Mouse (Mus musculus) CH12.LX (cell line): ENCODE measurements around the gene Acox3. TPM values are rescaled to one million over a fixed set of nuclear protein-coding genes. Genes with fewer than 3 reads are reported as not detected.

Experiments
- DNase-seq: peaks from one replicate; pipeline ENCODE4 v3.0.0-alpha.2; 2013; ENCODE audit errors: extremely low read depth
- H3K27ac ChIP-seq: 2 replicates; pipeline ENCODE4 v1.5.1; 2012; ENCODE audit warnings: low read depth, mild to moderate bottlenecking, control low read depth, moderate library complexity; ENCODE audit not compliant: insufficient read depth
- H3K27me3 ChIP-seq: replicated peaks from 2 replicates; pipeline ENCODE3; 2012; ENCODE audit warnings: inconsistent platforms
- H3K36me3 ChIP-seq, 2 experiments: replicated peaks in 1 of 2; 2 replicates each; pipeline versions ENCODE3 to v1.6.1; 2012; ENCODE audit warnings: inconsistent platforms in 1 of 2, low read length in 1 of 2, mild to moderate bottlenecking in 1 of 2, mixed read lengths in 1 of 2, moderate library complexity in 1 of 2; ENCODE audit not compliant: control insufficient read depth in 1 of 2, insufficient read depth in 1 of 2
- H3K4me1 ChIP-seq, 2 experiments: 2 replicates each; pipeline ENCODE4 v1.6.1; 2012; ENCODE audit warnings: inconsistent platforms in 1 of 2, moderate library complexity in 1 of 2; ENCODE audit not compliant: insufficient read depth in 2 of 2, control insufficient read depth in 1 of 2
- H3K4me2 ChIP-seq: 2 replicates; pipeline ENCODE4 v1.6.1; 2012; ENCODE audit warnings: low read depth, mild to moderate bottlenecking, control low read depth; ENCODE audit not compliant: poor library complexity, insufficient read depth, severe bottlenecking
- H3K4me3 ChIP-seq, 3 experiments: fragments of 150-350 bp in 1 of 3; sonication (generic) in 1 of 3; replicated peaks in 1 of 3; 2 replicates each; pipeline versions ENCODE3 to v1.5.1; 2011 to 2012; ENCODE audit warnings: low read depth in 2 of 3, low read length in 2 of 3, mild to moderate bottlenecking in 2 of 3, moderate library complexity in 2 of 3, control low read depth in 1 of 3, improper control_type of control experiment in 1 of 3, inconsistent platforms in 1 of 3, mixed read lengths in 1 of 3; ENCODE audit not compliant: poor library complexity in 1 of 3
- H3K79me2 ChIP-seq: replicated peaks from 2 replicates; pipeline ENCODE4 v1.6.1; 2012; ENCODE audit warnings: mild to moderate bottlenecking, moderate library complexity; ENCODE audit not compliant: control insufficient read depth, poor library complexity, insufficient read depth, severe bottlenecking; ENCODE audit errors: extremely low read depth
- H3K9ac ChIP-seq: 2 replicates; pipeline ENCODE4 v1.6.1; 2012; ENCODE audit warnings: low read depth, mild to moderate bottlenecking, control low read depth, moderate library complexity; ENCODE audit not compliant: insufficient read depth
- H3K9me3 ChIP-seq: replicated peaks from 2 replicates; pipeline ENCODE3; 2012; ENCODE audit warnings: low read length, inconsistent platforms, mixed read lengths
- CTCF ChIP-seq, 2 experiments: IDR thresholded peaks in 1 of 2; conservative IDR thresholded peaks in 1 of 2; 2 replicates each; pipeline ENCODE4 v1.5.1; 2011 to 2012; ENCODE audit warnings: low read depth in 2 of 2, low read length in 2 of 2, improper control_type of control experiment in 1 of 2, inconsistent platforms in 1 of 2, mild to moderate bottlenecking in 1 of 2, moderate library complexity in 1 of 2
- ELF1 ChIP-seq: IDR thresholded peaks from 2 replicates; pipeline ENCODE4 v1.6.1; 2014; ENCODE audit warnings: low read depth, mild to moderate bottlenecking, inconsistent platforms, low read length, improper control_type of control experiment
- ETS1 ChIP-seq: conservative IDR thresholded peaks from 2 replicates; pipeline ENCODE4 v1.6.1; 2012; ENCODE audit warnings: low read depth, mild to moderate bottlenecking, inconsistent platforms, low read length, improper control_type of control experiment, moderate library complexity
- IRF4 ChIP-seq: IDR thresholded peaks from 2 replicates; pipeline ENCODE4 v1.6.1; 2014; ENCODE audit warnings: low read depth, mild to moderate bottlenecking, inconsistent platforms, low read length, improper control_type of control experiment
- MAFK ChIP-seq: IDR thresholded peaks from 2 replicates; pipeline ENCODE4 v1.6.1; 2011; ENCODE audit warnings: low read length, improper control_type of control experiment; ENCODE audit not compliant: insufficient replicate concordance
- MAZ ChIP-seq: IDR thresholded peaks from 2 replicates; pipeline ENCODE4 v1.6.1; 2012; ENCODE audit warnings: low read depth, mild to moderate bottlenecking, inconsistent platforms, low read length, improper control_type of control experiment, moderate library complexity
- NELFE ChIP-seq: IDR thresholded peaks from 2 replicates; pipeline ENCODE4 v1.6.1; 2011; ENCODE audit warnings: low read depth, low read length, improper control_type of control experiment
- PAX5 ChIP-seq: IDR thresholded peaks from 2 replicates; pipeline ENCODE4 v1.6.1; 2012; ENCODE audit warnings: low read length, inconsistent platforms, mixed read lengths
- RCOR1 ChIP-seq: conservative IDR thresholded peaks from 2 replicates; pipeline ENCODE4 v1.6.1; 2012; ENCODE audit warnings: low read depth, mild to moderate bottlenecking, inconsistent platforms, low read length, improper control_type of control experiment
- SMC3 ChIP-seq: IDR thresholded peaks from 2 replicates; pipeline ENCODE4 v1.6.1; 2011; ENCODE audit warnings: low read depth, low read length, improper control_type of control experiment
- TCF12 ChIP-seq: IDR thresholded peaks from 2 replicates; pipeline ENCODE4 v1.6.1; 2014; ENCODE audit warnings: low read depth, mild to moderate bottlenecking, inconsistent platforms, low read length, improper control_type of control experiment
- UBTF ChIP-seq: IDR thresholded peaks from 2 replicates; pipeline ENCODE4 v1.6.1; 2012; ENCODE audit warnings: low read depth, mild to moderate bottlenecking, inconsistent platforms, low read length, improper control_type of control experiment, moderate library complexity
- USF1 ChIP-seq: IDR thresholded peaks from 2 replicates; pipeline ENCODE4 v1.6.1; 2014; ENCODE audit warnings: low read depth, mild to moderate bottlenecking, inconsistent platforms, low read length, improper control_type of control experiment
- dilution Hi-C: fragments of 300-500 bp; cut with MboI; formaldehyde crosslinking; loops from 2 replicates; pipeline ENCODE4 v1.14.3; 2020; ENCODE audit warnings: low sequenced_read_pairs; ENCODE audit not compliant: extremely low pct_unique_long_range_greater_than_20kb, extremely low pct_ligation_motif_present
- in situ Hi-C: fragments of 300-500 bp; cut with MboI; formaldehyde crosslinking; loops from 3 replicates; pipeline ENCODE4 v1.14.3; 2019; ENCODE audit warnings: low sequenced_read_pairs, low pct_ligation_motif_present, low pct_unique_long_range_greater_than_20kb, mixed read lengths
- polyA plus RNA-seq: library from polyadenylated mRNA; unstranded; fragments of >175 nt; gene quantifications from 2 replicates; pipeline ENCODE4 v1.2.1, GENCODE M21; 2012; ENCODE audit warnings: low read depth; ENCODE audit not compliant: insufficient read length
- total RNA-seq, 2 experiments: library from RNA; depleted of rRNA; stranded (reverse); fragments of 300-350 nt in 1 of 2; fragments of >200 nt in 1 of 2; gene quantifications; 2 replicates each; pipeline ENCODE4 v1.2.3; 2012 to 2014

Acox3 gene
- total and polyA plus RNA-seq, 3 experiments: 11.5 to 32.3 (median 22.3) TPM

GRCm38 (mm10) chr5:35607784-35608183 is 24.9 kb downstream of the Acox3 start:
- H3K27ac ChIP-seq: no peak overlapping the region
- in situ Hi-C loops: no loop called here
- no peak overlapping the region for H3K4me3 ChIP-seq
- peaks cover 44 to 98% of the 10 kb centered on the region in 2 experiments for H3K36me3 ChIP-seq
- no peaks in the 10 kb centered on the region for H3K27me3 ChIP-seq
- no peak overlapping the region for H3K4me2 ChIP-seq
- H3K79me2 ChIP-seq: no peaks in the 10 kb centered on the region
- H3K4me1 ChIP-seq: peaks cover 0 to 19% of the 10 kb centered on the region in 2 experiments; a peak in 2 of 4 replicates
- H3K9ac ChIP-seq: no peak overlapping the region
- no peaks in the 10 kb centered on the region for H3K9me3 ChIP-seq
- dilution Hi-C loops: no loop called here
- TF ChIP-seq RCOR1 (no peak), CTCF (conservative IDR thresholded peaks at IDR 0.05 in 1 of 2, IDR thresholded peaks at IDR 0.05 in 1 of 2; ENCODE audit: low read depth in 2 of 2, low read length in 2 of 2) (no peak), MAFK (no peak), USF1 (no peak), ELF1 (no peak), UBTF (no peak)
- no peak for DNase-seq

DNA sequence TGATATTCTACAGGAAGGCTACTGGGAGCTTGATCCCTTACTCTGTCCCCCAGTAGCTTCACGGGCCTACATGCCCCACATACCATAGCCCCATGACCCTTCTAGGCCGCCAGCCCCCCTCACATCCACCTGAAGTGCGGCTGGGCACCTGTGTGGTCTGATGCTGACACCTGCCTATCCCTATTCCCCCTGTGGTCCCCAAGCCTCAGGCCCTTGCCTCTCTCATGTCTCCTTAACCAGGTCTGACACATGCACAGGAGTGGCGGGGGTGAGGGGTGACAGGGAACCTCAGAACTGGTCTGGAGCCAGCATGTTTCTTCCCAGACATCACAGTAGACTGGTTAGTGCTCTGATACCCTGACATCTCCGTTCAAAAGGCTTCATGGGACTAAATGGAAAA is 25.7 kb downstream of the Acox3 start:
- dilution Hi-C loops: no loop called here
- no peak overlapping the region for H3K27ac ChIP-seq
- H3K9ac ChIP-seq: no peak overlapping the region
- H3K4me3 ChIP-seq: no peak overlapping the region
- no peak for DNase-seq
- in situ Hi-C loops: no loop called here
- no peaks in the 10 kb centered on the region for H3K79me2 ChIP-seq
- H3K4me2 ChIP-seq: no peak overlapping the region
- no peaks in the 10 kb centered on the region for H3K9me3 ChIP-seq
- H3K27me3 ChIP-seq: no peaks in the 10 kb centered on the region
- H3K36me3 ChIP-seq: peaks cover 40 to 96% of the 10 kb centered on the region in 2 experiments
- H3K4me1 ChIP-seq: peaks cover 0 to 19% of the 10 kb centered on the region in 2 experiments; a peak in 2 of 4 replicates
- TF ChIP-seq UBTF (no peak), IRF4 (no peak), MAZ (no peak), PAX5 (no peak), SMC3 (no peak), NELFE (no peak)

- Histone ChIP-seq H3K9ac (no peak overlapping the region), H3K4me3 (no peak overlapping the region), H3K4me2 (no peak overlapping the region), H3K27me3 (no peaks in the 10 kb centered on the region), H3K27ac (no peak overlapping the region), H3K9me3 (no peaks in the 10 kb centered on the region), H3K36me3 (peaks cover 44 to 96% of the 10 kb centered on the region in 2 experiments), H3K79me2 (no peaks in the 10 kb centered on the region)
- DNase-seq: peak; percentile 53
- peak; percentile 38; the same call in 1 of the 2 replicates for TF ChIP-seq ETS1
- no peak for TF ChIP-seq TCF12
- TF ChIP-seq, all 38 proteins: peak for 1
- dilution Hi-C loops: no loop called here
- in situ Hi-C loops: no loop called here
- peaks cover 0 to 19% of the 10 kb centered on the region in 2 experiments; a peak in 2 of 4 replicates for H3K4me1 ChIP-seq
Observed at GRCm38 (mm10) chr5:35609381-35609780, 26.5 kb downstream of the Acox3 start.
